Mouse (Mus musculus) kidney, adult 8-10 months (tissue): Measurements from ENCODE around the gene Tmem132b.

Experiments
- DNase-seq, 2 experiments: peaks; one replicate each; pipeline ENCODE4 v3.0.0; 2022

Gene Tmem132b

DNA sequence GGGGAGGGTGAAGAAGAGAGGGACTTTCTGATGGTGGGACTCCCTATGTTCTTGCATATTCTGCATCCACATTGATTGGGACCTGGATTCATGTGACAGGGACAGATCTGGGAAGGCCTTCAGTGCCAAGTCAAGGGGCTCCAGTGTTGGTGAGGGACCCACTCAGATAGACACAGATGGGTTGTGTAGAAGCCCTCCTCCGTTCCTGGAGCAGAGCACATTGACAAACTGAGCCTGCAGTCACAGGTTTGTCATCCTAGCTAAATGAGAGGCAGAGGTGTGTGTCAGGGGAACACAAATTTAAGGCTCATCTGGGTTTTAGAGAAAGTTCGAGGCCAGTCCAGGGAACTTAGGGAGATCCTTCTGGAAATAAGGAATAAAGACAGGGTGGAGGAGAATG lies 51.7 kb downstream of the Tmem132b start:
- no peak for DNase-seq

- no peak for DNase-seq
These were observed 52.3 kb downstream of the Tmem132b start for GRCm38 (mm10) chr5:125583836-125584235.

GRCm38 (mm10) chr5:125585211-125585610 lies 53.6 kb downstream of the Tmem132b start:
- DNase-seq = no peak

GRCm38 (mm10) chr5:125588203-125588602 lies 56.6 kb downstream of the Tmem132b start:
- DNase-seq = no peak

- peak; percentile 3 to 16 for DNase-seq
These were observed 57.5 kb downstream of the Tmem132b start for GRCm38 (mm10) chr5:125588876-125589667.

DNA sequence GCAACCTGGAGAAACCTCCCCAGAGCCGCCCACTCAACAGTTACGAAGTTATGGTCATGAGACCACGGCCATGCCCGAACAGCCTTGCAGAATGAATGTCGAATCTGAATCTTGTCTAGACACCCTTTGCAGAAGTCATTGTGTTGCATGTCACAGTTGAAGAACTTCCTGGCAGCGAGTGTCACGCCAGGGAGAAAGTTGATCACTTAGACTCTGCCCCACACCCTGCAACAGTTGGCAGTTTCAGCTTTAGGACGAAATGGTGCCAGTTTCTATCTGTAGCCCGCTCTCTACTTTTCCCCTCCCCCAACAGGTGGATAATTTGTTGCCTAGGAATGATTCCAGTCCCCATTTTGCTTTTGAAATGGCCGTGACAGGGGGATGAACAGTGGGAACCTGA lies 66.5 kb downstream of the Tmem132b start:
- peak; percentile 50 to 54 for DNase-seq

DNA sequence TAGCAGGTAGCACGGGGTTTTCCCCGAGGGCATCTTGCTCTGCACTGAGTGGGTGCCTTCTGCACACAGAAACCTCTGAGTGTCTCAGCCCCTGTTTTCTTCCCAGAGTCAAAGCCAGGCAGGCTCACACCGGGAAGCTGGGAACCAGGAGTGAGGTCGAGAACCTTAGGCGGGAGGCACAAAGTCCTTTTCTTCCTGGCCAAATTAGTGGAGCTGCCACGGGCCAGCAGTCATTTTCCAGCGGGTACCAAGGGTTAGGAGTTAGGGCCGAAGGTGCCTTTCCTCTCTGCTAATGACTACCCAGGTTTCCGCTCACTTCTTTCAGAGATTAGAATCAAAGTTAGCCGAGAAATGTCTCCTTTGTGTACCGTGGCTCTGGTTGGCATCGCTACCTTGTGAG lies 75.6 kb downstream of the Tmem132b start:
- peak; percentile 50 to 64 for DNase-seq

DNA sequence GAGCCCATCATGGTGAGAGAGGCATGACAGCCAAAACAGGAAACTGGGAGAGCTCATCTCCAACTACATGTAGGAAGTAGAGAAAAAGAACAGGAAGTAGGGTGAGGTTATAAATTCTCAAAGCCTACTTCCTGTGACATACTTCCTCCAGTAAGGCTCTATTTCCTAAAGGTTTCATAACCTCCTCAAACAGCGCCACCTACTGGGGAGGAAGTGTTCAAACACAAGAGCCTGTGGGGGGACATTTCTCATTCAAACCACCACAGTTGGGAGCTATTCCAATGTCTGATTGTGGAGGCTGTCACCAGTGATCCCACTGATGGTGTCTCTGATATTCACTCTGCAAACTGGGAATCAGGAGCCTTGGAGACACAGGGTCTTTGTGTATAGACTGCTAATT lies 78.4 kb downstream of the Tmem132b start:
- no peak for DNase-seq

DNA sequence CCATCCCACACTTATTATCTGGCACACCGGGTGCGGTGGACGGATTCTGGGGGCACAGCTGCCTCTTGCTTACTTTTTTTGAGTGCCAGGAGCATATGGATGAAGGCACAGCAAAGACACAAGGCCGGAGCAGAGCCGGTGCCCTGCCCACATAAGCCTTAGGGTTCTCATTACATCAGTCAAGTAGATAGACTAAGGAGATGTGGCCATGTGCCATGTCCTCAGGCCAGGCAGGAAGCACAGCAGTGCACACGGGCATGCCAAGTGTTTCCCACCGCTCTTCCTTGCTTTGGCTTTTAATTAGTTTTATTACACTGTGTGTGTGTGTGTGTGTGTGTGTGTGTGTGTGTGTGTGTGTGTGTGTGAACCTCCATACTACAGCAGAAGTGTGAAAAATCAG lies 80.9 kb downstream of the Tmem132b start:
- DNase-seq = no peak

- no peak for DNase-seq
These were observed 81.6 kb downstream of the Tmem132b start for GRCm38 (mm10) chr5:125613136-125613535.

DNA sequence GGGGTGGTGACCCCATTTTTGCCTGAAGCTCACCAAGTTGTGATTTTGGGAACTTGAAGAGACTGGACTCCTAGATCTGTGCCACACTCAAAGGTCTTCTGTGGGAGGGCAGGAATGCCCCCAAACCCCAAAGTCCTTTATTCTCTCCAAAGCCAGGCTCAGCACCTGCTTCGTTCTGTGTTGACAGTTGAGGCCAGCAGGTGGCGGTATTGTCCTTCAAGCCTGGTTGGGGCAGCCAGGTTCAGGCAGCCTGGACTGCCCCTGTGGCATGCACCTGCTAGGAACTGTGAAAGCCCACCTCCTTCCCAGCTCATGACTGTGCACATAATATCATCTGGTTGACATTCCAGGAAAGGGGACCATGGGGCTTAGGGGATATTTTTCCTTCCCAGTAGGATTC lies 82.8 kb downstream of the Tmem132b start:
- DNase-seq = peak in 1 of 2 experiments; percentile 16

GRCm38 (mm10) chr5:125617050-125617449 lies 85.5 kb downstream of the Tmem132b start:
- no peak for DNase-seq

DNA sequence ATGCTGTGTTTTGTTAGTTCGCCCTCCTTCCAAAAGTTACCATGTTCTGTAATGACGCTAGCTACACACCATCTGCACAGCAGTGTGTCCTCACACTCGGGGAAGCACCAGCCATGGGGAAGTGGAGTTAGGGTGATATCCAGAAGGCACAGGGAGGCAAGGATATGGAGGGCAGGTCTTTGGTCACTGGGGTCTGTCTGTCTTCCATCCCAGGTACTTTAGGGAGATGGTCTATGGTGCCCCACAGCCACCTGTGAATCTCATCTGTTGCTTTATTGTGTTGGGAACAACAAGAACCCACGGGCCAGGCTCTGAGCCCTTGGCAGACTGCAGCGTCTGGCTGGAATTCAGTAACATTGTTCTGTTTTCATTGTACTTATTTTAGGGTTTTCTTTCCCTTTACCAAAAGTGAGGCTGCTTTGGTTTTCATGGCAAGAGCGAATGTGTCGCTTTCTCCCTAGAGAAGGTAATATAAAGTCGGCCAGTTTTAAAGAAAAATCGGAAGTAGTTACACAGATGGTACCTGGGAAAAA lies 96.3 kb downstream of the Tmem132b start:
- DNase-seq = no peak

- no peak for DNase-seq
These were observed 103.1 kb downstream of the Tmem132b start for GRCm38 (mm10) chr5:125634666-125635065.

GRCm38 (mm10) chr5:125640966-125641365 lies 109.4 kb downstream of the Tmem132b start:
- DNase-seq = no peak

GRCm38 (mm10) chr5:125641531-125642147 lies 110.1 kb downstream of the Tmem132b start:
- DNase-seq = no peak

DNA sequence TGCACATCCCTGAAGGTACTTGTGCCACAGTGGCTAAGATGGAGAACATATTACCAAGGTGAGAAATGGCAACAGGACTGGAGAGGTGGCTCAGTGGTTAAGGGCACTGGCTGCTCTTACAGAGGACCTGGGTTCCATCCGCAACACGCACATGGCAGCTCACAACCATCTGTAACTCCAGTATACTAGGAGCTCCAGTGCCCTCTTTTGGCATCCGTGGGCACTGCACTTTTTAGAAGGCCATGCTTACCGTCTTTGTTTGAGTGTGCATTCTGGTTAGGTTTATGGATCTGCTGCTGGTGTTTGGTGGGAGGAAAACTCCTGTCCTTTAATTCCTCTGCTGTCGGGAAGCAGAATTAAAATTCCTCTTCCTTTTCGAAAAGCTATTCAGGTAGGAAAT lies 116.7 kb downstream of the Tmem132b start:
- DNase-seq = no peak

DNA sequence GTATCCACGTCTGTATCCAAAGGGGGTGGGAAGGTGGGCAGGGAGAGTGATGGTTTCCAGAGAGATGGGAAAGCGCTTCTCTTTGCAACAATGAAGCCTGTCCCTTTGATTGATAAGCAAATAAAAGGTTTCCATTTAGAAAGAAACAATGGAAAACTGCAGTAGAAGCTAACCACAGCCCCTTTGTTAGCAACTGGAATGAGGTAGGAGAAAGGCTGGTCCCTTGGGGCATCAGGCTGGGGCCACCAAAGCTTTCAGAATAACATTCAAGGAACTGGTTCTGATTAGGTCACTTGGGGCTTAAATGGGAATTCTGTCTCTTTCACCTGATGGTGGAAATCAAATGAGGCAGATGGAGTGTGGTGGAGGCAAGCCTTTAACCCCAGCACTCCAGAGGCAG lies 118.4 kb downstream of the Tmem132b start:
- no peak for DNase-seq

GRCm38 (mm10) chr5:125658101-125658500 lies 126.5 kb downstream of the Tmem132b start:
- DNase-seq = no peak

- no peak for DNase-seq
These were observed 127.6 kb downstream of the Tmem132b start for GRCm38 (mm10) chr5:125658959-125659749.

- no peak for DNase-seq
These were observed 144.0 kb downstream of the Tmem132b start for GRCm38 (mm10) chr5:125675623-125676022.

GRCm38 (mm10) chr5:125676025-125676623 lies 144.6 kb downstream of the Tmem132b start:
- DNase-seq = no peak

DNA sequence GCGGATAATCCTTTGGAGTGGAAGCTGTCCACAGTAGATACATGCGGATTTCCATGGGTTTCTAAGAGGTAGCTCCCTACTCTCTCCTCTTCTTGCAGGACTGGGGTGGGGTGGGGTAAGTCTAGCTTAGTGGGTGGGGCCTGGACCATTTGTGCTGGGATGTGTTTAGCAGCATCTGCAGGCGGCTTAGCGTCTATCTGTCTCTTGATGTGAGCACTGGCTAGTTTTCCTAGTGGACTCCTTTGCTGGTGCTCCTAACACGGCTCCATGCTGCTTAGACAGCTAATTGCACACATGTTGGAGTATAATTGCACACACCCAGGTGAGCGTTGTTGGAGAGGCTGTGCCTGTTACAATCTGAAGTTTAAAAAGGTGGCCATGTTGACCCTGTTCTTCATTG lies 149.3 kb downstream of the Tmem132b start:
- DNase-seq = no peak
